Mouse (Mus musculus) lung, embryonic 16.5 days (tissue): ENCODE measurements around the gene Elob. TPM values are rescaled to one million over a fixed set of nuclear protein-coding genes. Genes with fewer than 3 reads are reported as not detected.
A peak's percentile ranks its signal among the peaks of the same experiment; 100 is the strongest.

Experiments used
- ATAC-seq: fragments of 200-750 bp; cut with Nextera tagmentation; 2 replicates; pipeline ENCODE4 v1.8.0; 2017; ENCODE audit warnings: low read depth, mild to moderate bottlenecking, moderate library complexity
- H3K27ac ChIP-seq: fragments of 300-500 bp; sonication (generic); 2 replicates; pipeline ENCODE4 v1.5.1; 2014; ENCODE audit warnings: mild to moderate bottlenecking, control low read depth, low read length
- H3K27me3 ChIP-seq: fragments of 300-500 bp; sonication (generic); 2 replicates; pipeline ENCODE4 v1.6.1; 2014; ENCODE audit warnings: low read depth, low read length, mixed read lengths; ENCODE audit not compliant: control insufficient read depth, insufficient read depth
- H3K36me3 ChIP-seq: fragments of 300-500 bp; sonication (generic); 2 replicates; pipeline ENCODE4 v1.6.1; 2014; ENCODE audit warnings: low read length; ENCODE audit not compliant: control insufficient read depth, insufficient read depth
- H3K4me1 ChIP-seq: fragments of 300-500 bp; sonication (generic); replicated peaks from 2 replicates; pipeline ENCODE4 v1.6.1; 2014; ENCODE audit warnings: low read length, mixed read lengths; ENCODE audit not compliant: control insufficient read depth, insufficient read depth
- H3K4me2 ChIP-seq: fragments of 300-500 bp; sonication (generic); 2 replicates; pipeline ENCODE4 v1.6.1; 2014; ENCODE audit warnings: low read depth, low read length, control low read depth
- H3K4me3 ChIP-seq: fragments of 300-500 bp; sonication (generic); 2 replicates; pipeline ENCODE4 v1.5.1; 2014; ENCODE audit warnings: mild to moderate bottlenecking, low read length, control low read depth
- H3K9ac ChIP-seq: fragments of 300-500 bp; sonication (generic); 2 replicates; pipeline ENCODE4 v1.6.1; 2014; ENCODE audit warnings: low read length, control low read depth
- H3K9me3 ChIP-seq: fragments of 300-500 bp; sonication (generic); 2 replicates; pipeline ENCODE4 v1.6.1; 2016; ENCODE audit warnings: low read length; ENCODE audit not compliant: control insufficient read depth
- WGBS: fragments of 180-500 bp; shearing (Covaris S2); extraction: QIAGEN DNeasy Blood & Tissue Kit; methylation state at CpG from one replicate; pipeline ENCODE4 v1.1.7; 2014; 5-methylcytosine and 5-hydroxymethylcytosine counted together
- polyA plus RNA-seq: library from polyadenylated mRNA; unstranded; fragments of >200 nt; fragmentation: Nextera tagmentation; extraction: Ambion mirVana; gene quantifications from 2 replicates; pipeline ENCODE4 v1.2.1, GENCODE M21; 2015

The Elob gene
- 980 and 1,001 TPM in 2 replicates for polyA plus RNA-seq

- H3K27ac ChIP-seq = peak within 1 kb of the TSS; percentile 96
- H3K4me1 ChIP-seq = peaks cover 12% of the 10 kb centered on the region
- H3K27me3 ChIP-seq = peaks cover 10% of the 10 kb centered on the region
- H3K4me3 ChIP-seq = peak within 1 kb of the TSS; percentile 86
- ATAC-seq = peak; percentile 96
- peaks cover 24% of the 10 kb centered on the region for H3K36me3 ChIP-seq
- H3K9ac ChIP-seq = peak within 1 kb of the TSS; percentile 94
- H3K9me3 ChIP-seq = 0 out of 2 replicates have a peak, but pooled peaks cover 4% of the 10 kb centered on the region
- peak within 1 kb of the TSS; percentile 88 for H3K4me2 ChIP-seq
- under 1% methylated on average over 30 of the region's 42 CpGs for WGBS
These were observed at the start of gene Elob for GRCm38 (mm10) chr17:23829064-23829619. TSS of gene Elob (minus strand) at chr17:23829136.

DNA sequence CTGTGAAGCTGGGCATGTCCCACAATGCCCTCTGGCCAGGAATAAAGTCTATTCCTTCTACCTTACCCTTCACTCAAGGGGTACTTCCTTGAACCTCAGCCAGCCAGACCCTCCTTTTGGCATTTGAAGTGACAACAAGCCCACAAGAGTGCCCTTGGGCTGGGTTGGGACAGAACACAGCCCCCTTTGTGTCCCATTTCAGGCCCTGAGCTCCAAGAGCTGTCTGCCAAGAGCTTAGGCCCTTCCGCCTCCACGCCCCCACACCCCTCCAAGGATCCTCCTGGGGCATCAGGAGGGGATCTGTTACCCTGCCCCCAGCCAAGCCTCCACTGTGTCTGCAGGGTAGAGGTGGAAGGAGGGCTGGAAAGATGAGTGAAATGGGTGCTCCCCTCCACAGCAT lies 48.2 kb upstream of the Elob start:
- Histone ChIP-seq H3K9ac (no peak overlapping the region), H3K27me3 (no peaks in the 10 kb centered on the region), H3K4me2 (no peak overlapping the region), H3K27ac (no peak overlapping the region), H3K9me3 (no peaks in the 10 kb centered on the region), H3K4me1 (no peaks in the 10 kb centered on the region; the same call in 1 of the 2 replicates), H3K4me3 (no peak overlapping the region), H3K36me3 (no peaks in the 10 kb centered on the region)
- 64% methylated on average over 2 of the region's 2 CpGs for WGBS
- ATAC-seq = no peak

GRCm38 (mm10) chr17:23876741-23877140 lies 47.8 kb upstream of the Elob start:
- Histone ChIP-seq H3K9ac (no peak overlapping the region), H3K27ac (no peak overlapping the region), H3K27me3 (no peaks in the 10 kb centered on the region), H3K4me1 (no peaks in the 10 kb centered on the region; the same call in 1 of the 2 replicates), H3K36me3 (no peaks in the 10 kb centered on the region), H3K4me2 (no peak overlapping the region), H3K9me3 (no peaks in the 10 kb centered on the region), H3K4me3 (no peak overlapping the region)
- 39% methylated on average over 3 of the region's 3 CpGs for WGBS
- ATAC-seq = no peak

GRCm38 (mm10) chr17:23873884-23874856 lies 45.2 kb upstream of the Elob start:
- H3K27ac ChIP-seq = no peak overlapping the region
- ATAC-seq = peak; percentile 73
- no peak overlapping the region for H3K4me3 ChIP-seq
- H3K4me2 ChIP-seq = no peak overlapping the region
- H3K27me3 ChIP-seq = no peaks in the 10 kb centered on the region
- no peaks in the 10 kb centered on the region for H3K9me3 ChIP-seq
- 30% methylated on average over 8 of the region's 8 CpGs for WGBS
- H3K4me1 ChIP-seq = no peaks in the 10 kb centered on the region; the same call in 1 of the 2 replicates
- no peaks in the 10 kb centered on the region for H3K36me3 ChIP-seq
- H3K9ac ChIP-seq = no peak overlapping the region

DNA sequence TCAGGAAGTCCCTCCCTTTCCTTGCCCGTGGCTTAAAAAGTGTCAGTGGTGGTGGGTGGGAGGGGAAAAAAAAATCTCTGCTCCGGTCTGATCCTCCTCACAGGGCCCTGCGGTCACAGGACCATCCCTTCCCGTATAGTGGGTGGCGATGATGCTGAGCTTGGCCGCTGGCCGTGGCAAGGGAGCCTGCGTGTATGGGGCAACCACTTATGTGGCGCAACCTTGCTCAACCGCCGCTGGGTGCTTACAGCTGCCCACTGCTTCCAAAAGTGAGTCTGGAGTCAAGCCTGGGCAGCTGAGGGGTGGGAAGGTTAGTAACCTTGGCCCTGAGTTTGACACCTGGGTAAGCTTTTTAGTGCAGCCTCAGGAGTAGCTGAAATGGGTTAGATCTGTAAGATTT lies 39.6 kb upstream of the Elob start:
- Histone ChIP-seq H3K4me1 (no peaks in the 10 kb centered on the region), H3K9me3 (no peaks in the 10 kb centered on the region), H3K27ac (no peak overlapping the region), H3K9ac (no peak overlapping the region), H3K4me2 (no peak overlapping the region), H3K27me3 (no peaks in the 10 kb centered on the region), H3K4me3 (no peak overlapping the region), H3K36me3 (no peaks in the 10 kb centered on the region)
- ATAC-seq = no peak
- WGBS = 84% methylated on average over 11 of the region's 11 CpGs

GRCm38 (mm10) chr17:23867756-23868155 lies 38.8 kb upstream of the Elob start, which contains the start of gene Prss21:
TSS of gene Prss21 (plus strand) at chr17:23868056.
- Histone ChIP-seq H3K9ac (no peak within 1 kb of the TSS), H3K27me3 (no peaks in the 10 kb centered on the region), H3K4me2 (no peak within 1 kb of the TSS), H3K27ac (no peak within 1 kb of the TSS), H3K9me3 (no peaks in the 10 kb centered on the region), H3K4me3 (no peak within 1 kb of the TSS), H3K4me1 (no peaks in the 10 kb centered on the region), H3K36me3 (no peaks in the 10 kb centered on the region)
- WGBS = 86% methylated on average over 15 of the region's 15 CpGs
- ATAC-seq = no peak

GRCm38 (mm10) chr17:23862926-23863325 lies 34.0 kb upstream of the Elob start:
- Histone ChIP-seq H3K27ac (no peak overlapping the region), H3K4me3 (no peak overlapping the region), H3K36me3 (no peaks in the 10 kb centered on the region), H3K27me3 (no peaks in the 10 kb centered on the region), H3K4me2 (no peak overlapping the region), H3K9me3 (no peaks in the 10 kb centered on the region), H3K4me1 (no peaks in the 10 kb centered on the region), H3K9ac (no peak overlapping the region)
- ATAC-seq = no peak
- WGBS = 75% methylated on average over 4 of the region's 4 CpGs

DNA sequence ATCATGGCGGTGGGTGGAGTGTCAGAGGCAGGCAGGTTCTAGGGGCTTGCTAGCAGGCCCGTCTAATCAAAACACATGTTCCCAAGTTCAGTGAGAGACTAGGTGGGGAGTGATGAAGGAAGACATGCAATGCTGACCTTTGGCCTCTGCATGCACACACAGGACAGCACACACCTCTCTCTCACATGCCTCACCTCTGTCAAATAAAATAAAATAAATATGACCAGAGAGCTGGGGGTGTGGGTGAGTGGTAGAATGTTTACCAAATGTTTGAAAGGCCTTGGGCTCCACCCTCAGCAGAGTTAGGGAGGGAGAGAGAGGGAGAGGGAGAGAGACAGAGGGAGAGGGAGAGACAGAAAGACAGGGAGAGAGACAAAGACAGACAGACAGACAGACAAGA lies 29.0 kb upstream of the Elob start:
- Histone ChIP-seq H3K9ac (no peak overlapping the region), H3K4me1 (no peaks in the 10 kb centered on the region), H3K27me3 (no peaks in the 10 kb centered on the region), H3K27ac (no peak overlapping the region), H3K4me3 (no peak overlapping the region), H3K9me3 (no peaks in the 10 kb centered on the region), H3K4me2 (no peak overlapping the region), H3K36me3 (no peaks in the 10 kb centered on the region)
- WGBS = 29% methylated on average over 2 of the region's 2 CpGs
- peak; percentile 53 for ATAC-seq

DNA sequence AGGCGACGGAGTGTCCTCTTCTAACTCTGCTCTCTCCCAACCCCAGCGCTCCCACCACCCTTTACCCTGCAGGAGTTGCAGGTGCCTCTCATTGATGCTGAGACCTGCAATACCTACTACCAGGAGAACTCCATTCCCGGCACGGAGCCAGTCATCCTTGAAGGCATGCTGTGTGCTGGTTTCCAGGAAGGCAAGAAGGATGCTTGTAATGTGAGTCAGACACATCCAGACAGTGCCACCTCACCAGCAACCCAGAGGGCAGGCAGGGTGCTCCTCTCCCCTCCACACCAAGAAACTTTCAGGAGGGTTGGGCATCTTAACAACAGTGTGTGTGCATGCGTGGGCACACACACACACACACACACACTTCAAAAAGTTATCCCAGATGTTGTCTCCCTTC lies 28.3 kb upstream of the Elob start:
- no peaks in the 10 kb centered on the region for H3K4me1 ChIP-seq
- no peak overlapping the region for H3K27ac ChIP-seq
- H3K36me3 ChIP-seq = no peaks in the 10 kb centered on the region
- H3K27me3 ChIP-seq = no peaks in the 10 kb centered on the region
- no peaks in the 10 kb centered on the region for H3K9me3 ChIP-seq
- 74% methylated on average over 6 of the region's 6 CpGs for WGBS
- no peak overlapping the region for H3K9ac ChIP-seq
- no peak for ATAC-seq
- H3K4me2 ChIP-seq = no peak overlapping the region
- no peak overlapping the region for H3K4me3 ChIP-seq
